Mouse (Mus musculus) adrenal gland, adult (tissue): ENCODE results near the gene Pi4kb.
"Not testable (repeated sequence)": the region's sequence is repeated elsewhere in the genome, so short reads cannot be mapped to it uniquely, and the experiment has no call there.

Experiments
- DNase-seq, 2 experiments: peaks; one replicate each; pipeline ENCODE4 v3.0.0; 2022 to 2023; ENCODE audit warnings: low spot score in 1 of 2; ENCODE audit not compliant: inconsistent age in 2 of 2

Gene Pi4kb

DNA sequence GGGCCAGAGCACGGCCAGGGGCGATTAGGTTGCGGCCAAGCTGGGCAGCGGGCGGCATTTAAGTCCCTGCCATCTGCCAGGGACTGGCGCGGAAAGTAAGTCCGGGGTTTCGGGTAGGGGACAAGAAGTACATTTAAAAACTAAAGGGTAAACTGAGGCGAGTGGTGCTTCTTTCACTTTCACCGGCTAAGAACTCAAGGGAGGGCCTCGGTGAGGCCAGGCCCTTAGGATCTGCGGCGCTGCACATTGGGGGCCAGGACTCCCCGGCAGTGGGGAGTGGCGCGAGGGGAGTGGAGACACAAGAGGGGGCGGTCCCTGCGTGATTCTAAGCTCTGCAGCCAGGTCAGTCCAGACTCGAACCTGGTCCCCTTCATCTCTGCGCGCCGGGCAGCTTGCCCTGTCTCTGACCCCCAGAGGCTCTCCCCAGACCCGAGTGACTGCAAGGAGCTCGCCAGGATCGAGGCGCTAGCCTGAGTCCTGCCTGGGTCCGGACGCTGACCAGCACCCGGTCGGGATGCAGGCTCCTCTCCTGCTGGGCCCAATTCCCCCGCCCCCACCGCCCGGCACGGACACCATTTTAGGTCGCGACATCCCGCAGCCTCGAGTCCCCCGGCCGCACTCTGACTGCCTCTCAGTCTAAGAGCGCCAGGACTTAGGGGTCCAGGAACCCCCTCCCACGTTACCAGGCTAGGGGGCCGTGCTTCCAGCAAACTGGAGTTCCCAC, 40.1 kb downstream of the Pi4kb start:
- DNase-seq: peak; percentile 81 to 90

DNA sequence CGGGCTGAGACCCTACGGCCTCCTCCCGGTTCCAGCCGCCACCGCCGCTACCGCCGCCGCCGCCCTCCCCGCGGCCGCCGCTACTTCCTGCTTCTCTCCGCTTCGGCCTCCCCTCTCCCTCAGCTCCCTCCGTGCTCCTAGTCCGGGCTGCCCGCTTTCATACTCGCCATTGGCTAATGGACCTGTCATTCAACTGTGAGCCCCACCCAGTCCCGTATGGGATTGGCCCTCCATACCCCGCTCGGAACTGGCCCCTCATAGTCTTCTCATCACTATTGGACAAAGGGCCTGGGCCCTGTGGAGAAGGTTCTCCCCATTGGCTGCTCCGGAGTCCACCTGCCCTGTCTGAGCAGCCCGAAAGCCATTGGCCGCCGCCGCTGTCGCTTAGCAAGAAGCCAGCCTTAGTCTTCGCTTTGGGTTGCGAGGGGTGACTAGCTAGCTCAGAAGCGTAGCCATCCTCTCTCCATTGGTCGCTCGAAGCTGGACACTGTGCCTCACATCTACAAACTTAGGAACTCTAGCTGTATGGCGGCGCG, 40.9 kb downstream of the Pi4kb start, which contains the start of gene Zfp687:
TSS of gene Zfp687 (minus strand) at position 112 of the 536 bp plus-strand sequence.
- peak; percentile 99 to 100 for DNase-seq

DNA sequence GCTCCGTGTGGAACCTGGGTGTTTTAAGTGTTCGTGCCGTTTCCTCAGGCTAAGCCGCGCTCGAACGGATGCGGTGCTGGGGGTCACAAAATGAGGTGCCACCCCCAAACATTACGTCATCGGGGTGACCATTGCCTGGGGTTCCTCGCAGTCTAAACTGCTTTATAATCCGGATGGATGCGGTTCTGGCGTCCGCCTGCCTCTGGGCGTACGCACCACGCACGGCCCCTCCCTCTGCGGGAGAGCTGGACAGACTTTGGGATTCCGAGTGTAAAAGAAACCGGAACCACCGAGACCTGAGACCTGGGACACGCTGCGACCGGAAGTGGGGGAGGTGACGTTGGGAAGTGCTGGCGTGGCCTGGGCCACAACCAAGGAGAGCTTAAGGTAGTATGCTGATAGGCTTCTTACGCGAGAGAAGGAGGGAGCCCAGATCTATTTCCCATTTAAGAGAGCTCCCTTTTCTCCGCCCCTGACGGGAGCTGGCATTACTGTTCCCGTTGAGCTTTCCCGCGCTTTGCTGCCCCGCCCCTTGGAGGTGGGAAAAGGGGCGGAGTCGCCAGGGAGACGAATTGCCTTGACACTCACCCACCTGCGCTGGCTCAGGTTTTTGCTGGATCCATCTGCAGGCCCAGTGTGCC, 41.5 kb downstream of the Pi4kb start:
- DNase-seq: peak; percentile 96 to 99

GRCm38 (mm10) chr3:95016532-95017056, 42.1 kb downstream of the Pi4kb start:
- no peak for DNase-seq

DNA sequence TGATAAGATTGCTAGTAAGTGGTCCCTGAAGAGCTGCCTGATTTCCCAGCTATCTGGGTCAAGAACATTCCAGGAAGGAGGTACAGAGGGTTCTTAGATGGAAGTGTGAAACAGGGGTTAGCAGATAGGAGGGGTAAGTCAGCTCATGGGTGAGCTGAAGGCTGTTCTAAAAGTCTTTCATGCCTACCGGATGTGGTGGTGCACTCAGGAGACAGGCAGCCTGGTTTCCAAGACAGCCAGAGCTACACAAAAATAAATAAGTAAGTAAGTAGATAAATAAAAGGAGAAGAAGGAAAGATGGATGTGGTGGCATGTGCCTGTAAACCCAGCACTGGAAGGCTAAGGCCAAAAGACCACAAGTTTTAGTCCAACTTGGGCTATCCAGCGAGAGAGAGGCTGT, 44.2 kb downstream of the Pi4kb start:
- no peak for DNase-seq

- DNase-seq: not testable (repeated sequence)
Observed at GRCm38 (mm10) chr3:95020956-95021355, 46.4 kb downstream of the Pi4kb start.

- DNase-seq: peak in 1 of 2 experiments; percentile 66
Observed at GRCm38 (mm10) chr3:95024551-95024950, 50.0 kb downstream of the Pi4kb start.

GRCm38 (mm10) chr3:95025202-95025601, 50.7 kb downstream of the Pi4kb start:
- DNase-seq: no peak

GRCm38 (mm10) chr3:95027057-95027645, 52.6 kb downstream of the Pi4kb start:
- DNase-seq: no peak

GRCm38 (mm10) chr3:95027701-95028100, 53.2 kb downstream of the Pi4kb start:
- DNase-seq: no peak

GRCm38 (mm10) chr3:95028603-95029002, 54.1 kb downstream of the Pi4kb start:
- no peak for DNase-seq

GRCm38 (mm10) chr3:95029291-95029827, 54.8 kb downstream of the Pi4kb start:
- DNase-seq: not testable (repeated sequence)

GRCm38 (mm10) chr3:95029953-95030352, 55.4 kb downstream of the Pi4kb start:
- DNase-seq: no peak

DNA sequence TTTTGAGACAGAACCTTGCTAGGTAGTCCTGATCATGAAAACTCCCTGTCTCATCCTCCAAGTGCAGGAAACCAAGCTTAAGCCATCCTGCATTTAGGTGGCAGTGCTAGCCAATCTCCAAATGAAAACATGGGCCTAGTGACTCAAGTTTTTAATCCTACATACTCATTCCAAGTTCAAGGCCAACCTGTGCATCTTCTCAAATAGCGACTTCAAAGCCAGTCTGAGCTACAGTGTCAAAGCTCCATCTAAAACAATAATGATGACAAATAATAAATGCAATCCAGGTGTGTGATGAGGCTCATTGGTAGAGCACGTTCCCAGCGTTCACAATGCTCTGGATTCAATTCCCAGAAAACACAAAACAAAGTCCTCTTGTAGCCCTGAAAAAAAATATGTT, 67.1 kb downstream of the Pi4kb start:
- peak in 1 of 2 experiments; percentile 69 for DNase-seq

DNA sequence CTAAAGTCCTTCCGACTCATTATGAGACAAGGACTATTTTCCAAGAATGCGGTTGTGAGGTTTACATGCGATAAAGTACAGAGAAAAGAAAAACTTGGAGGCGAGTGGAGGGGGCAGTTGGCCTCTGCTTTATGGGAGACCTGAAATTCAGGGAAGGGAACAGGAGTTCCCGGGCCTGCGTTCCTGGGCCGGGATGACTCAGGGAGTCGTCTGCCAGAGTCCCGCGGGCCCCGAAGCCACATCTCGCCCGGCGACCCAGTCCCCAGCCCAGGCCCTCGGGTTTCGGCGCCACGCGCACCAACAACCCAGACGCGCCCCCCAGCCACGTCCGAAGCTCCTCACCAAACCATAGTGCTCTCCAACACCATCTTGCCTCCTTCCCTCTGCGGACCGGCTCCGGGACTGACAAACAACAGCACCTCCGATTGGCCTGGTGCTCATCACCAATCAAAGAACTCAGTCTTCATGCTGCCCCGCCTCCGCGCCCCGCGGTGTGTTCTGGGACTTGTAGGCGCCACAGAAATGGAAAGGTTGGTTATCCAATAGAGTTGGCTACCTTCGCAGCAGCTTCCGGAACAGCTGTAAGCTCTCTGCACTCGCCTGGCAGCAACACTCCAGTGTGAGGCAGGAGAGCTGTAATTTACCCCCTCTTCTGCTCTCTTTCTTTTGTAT, 67.8 kb downstream of the Pi4kb start, which contains the start of gene Psmd4:
TSS of gene Psmd4 (minus strand) at position 449 of the 672 bp plus-strand sequence.
- peak; percentile 97 to 99 for DNase-seq

DNA sequence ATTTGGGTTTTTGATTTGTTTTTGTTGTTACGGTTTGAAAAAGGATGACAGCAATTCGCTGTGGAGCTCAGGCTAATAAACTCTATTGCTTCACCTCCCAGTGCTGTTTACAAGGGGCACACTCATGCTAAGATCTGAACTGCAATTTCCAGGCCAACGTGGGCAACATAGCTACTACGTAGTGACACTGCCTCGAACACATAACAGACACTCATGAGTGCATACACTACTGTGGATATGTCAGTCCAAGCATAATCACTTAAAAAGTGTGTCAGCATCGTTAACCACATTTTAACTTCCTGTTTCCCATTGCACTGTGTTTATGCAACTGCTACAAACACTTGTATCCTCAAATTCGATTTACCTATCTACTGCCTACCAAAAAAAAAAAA, 68.3 kb downstream of the Pi4kb start:
- no peak for DNase-seq

- no peak for DNase-seq
Observed at GRCm38 (mm10) chr3:95043251-95043650, 68.7 kb downstream of the Pi4kb start.

DNA sequence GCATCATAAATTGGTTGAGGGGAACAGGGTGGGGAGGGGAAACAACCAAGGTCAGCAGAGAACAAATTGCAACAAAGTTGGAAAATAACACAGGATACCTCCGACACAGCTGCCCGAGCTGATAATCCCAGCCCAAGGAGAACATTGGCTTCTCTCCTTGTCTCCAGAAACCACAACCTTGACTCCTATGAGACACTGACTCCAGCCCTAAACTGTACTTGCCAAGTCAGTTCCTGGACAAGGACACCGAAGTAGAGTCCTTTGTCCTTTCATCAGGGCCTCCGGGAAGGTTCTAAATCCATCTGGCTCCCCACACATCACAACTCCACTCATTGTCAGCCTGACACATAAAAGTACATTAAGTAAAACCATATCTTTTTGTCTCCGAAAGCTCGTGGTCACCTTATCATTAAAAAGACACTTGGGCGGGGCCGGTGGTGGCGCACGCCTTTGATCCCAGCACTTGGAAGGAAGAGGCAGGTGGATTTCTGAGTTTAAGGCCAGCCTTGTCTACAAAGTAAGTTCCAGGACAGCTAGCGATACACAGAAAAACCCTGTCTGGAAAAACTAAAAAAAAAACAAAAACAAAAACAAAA, 72.0 kb downstream of the Pi4kb start:
- peak; percentile 82 to 89 for DNase-seq

DNA sequence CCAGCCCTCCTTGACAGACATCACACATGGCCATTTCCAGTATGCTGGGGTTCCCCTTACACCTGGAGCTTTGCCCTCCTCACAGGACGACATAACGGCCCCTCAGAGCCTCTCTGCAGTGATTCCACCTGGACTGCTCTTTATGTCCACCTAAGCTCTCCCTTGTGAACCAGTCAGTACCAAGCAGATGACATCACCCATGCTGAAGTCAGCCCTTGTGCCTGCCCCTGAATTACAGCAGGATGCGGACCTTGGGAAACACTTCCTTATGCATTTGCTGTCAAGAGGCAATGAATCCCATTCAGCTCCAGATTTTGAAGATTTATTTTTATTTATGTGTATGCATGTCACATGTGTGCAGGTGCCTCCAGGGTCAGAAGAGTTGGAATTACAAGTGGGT, 73.4 kb downstream of the Pi4kb start:
- DNase-seq: peak; percentile 75 to 81

GRCm38 (mm10) chr3:95052959-95053358, 78.4 kb downstream of the Pi4kb start:
- DNase-seq: peak in 1 of 2 experiments; percentile 81
